Mouse (Mus musculus) forebrain, embryonic 16.5 days (tissue): ENCODE data around the gene Fam227b. TPM values are rescaled to one million over a fixed set of nuclear protein-coding genes. Genes with fewer than 3 reads are reported as not detected.

Experiments
- ATAC-seq: fragments of 200-750 bp; cut with Nextera tagmentation; 2 replicates; pipeline ENCODE4 v1.8.0; 2017; ENCODE audit warnings: mild to moderate bottlenecking, moderate library complexity
- H3K27ac ChIP-seq: fragments of 300-500 bp; sonication (generic); 2 replicates; pipeline ENCODE4 v1.5.1; 2014; ENCODE audit warnings: low read length, control low read depth
- H3K27me3 ChIP-seq: fragments of 300-500 bp; sonication (generic); replicated peaks from 2 replicates; pipeline ENCODE4 v1.6.1; 2014; ENCODE audit warnings: low read length; ENCODE audit not compliant: control insufficient read depth, insufficient read depth
- H3K36me3 ChIP-seq: fragments of 300-500 bp; sonication (generic); 2 replicates; pipeline ENCODE4 v1.6.1; 2014; ENCODE audit not compliant: control insufficient read depth, insufficient read depth
- H3K4me1 ChIP-seq: fragments of 300-500 bp; sonication (generic); replicated peaks from 2 replicates; pipeline ENCODE4 v1.6.1; 2014; ENCODE audit warnings: low read length; ENCODE audit not compliant: control insufficient read depth, insufficient read depth
- H3K4me2 ChIP-seq: fragments of 300-500 bp; sonication (generic); 2 replicates; pipeline ENCODE4 v1.6.1; 2014; ENCODE audit warnings: mild to moderate bottlenecking, low read length, control low read depth
- H3K4me3 ChIP-seq: fragments of 300-500 bp; sonication (generic); replicated peaks from 2 replicates; pipeline ENCODE4 v1.5.1; 2014; ENCODE audit warnings: mild to moderate bottlenecking, low read length, control low read depth
- H3K9ac ChIP-seq: fragments of 300-500 bp; sonication (generic); replicated peaks from 2 replicates; pipeline ENCODE4 v1.6.1; 2014; ENCODE audit warnings: low read depth, low read length, control low read depth
- H3K9me3 ChIP-seq: fragments of 300-500 bp; sonication (generic); 2 replicates; pipeline ENCODE4 v1.6.1; 2016; ENCODE audit warnings: low read length; ENCODE audit not compliant: control insufficient read depth
- WGBS: fragments of 180-500 bp; shearing (Covaris S2); extraction: QIAGEN DNeasy Blood & Tissue Kit; methylation state at CpG from one replicate; pipeline ENCODE4 v1.1.7; 2014; 5-methylcytosine and 5-hydroxymethylcytosine counted together
- polyA plus RNA-seq: library from polyadenylated mRNA; unstranded; fragments of >200 nt; fragmentation: Nextera tagmentation; extraction: Ambion mirVana; gene quantifications from 2 replicates; pipeline ENCODE4 v1.2.1, GENCODE M21; 2015

The Fam227b gene
- polyA plus RNA-seq, 1 experiment from 2014 or later: not detected

- Histone ChIP-seq H3K9me3 (no peaks in the 10 kb centered on the region), H3K9ac (no peak overlapping the region), H3K4me2 (no peak overlapping the region), H3K27me3 (no peaks in the 10 kb centered on the region), H3K4me3 (no peak overlapping the region), H3K27ac (no peak overlapping the region), H3K36me3 (no peaks in the 10 kb centered on the region), H3K4me1 (0 out of 2 replicates have a peak, but pooled peaks cover 4% of the 10 kb centered on the region)
- 58% methylated on average over 8 of the region's 8 CpGs for WGBS
- ATAC-seq: no peak
Observed at GRCm38 (mm10) chr2:126031186-126031900, 120.5 kb downstream of the Fam227b start.

- H3K27ac ChIP-seq: no peak overlapping the region
Observed at GRCm38 (mm10) chr2:126015763-126016473, 135.9 kb downstream of the Fam227b start.

GRCm38 (mm10) chr2:126014989-126015710, 136.7 kb downstream of the Fam227b start:
- no peak overlapping the region for H3K27ac ChIP-seq
- H3K27me3 ChIP-seq: no peaks in the 10 kb centered on the region
- ATAC-seq: peak; percentile 79
- no peaks in the 10 kb centered on the region for H3K9me3 ChIP-seq
- H3K4me3 ChIP-seq: no peak overlapping the region
- H3K4me1 ChIP-seq: no peaks in the 10 kb centered on the region
- H3K36me3 ChIP-seq: no peaks in the 10 kb centered on the region
- 13% methylated on average over 12 of the region's 12 CpGs for WGBS
- no peak overlapping the region for H3K9ac ChIP-seq
- H3K4me2 ChIP-seq: no peak overlapping the region

More at GRCm38 (mm10) chr2:126015763-126016473, 135.9 kb downstream of the Fam227b start:
- Histone ChIP-seq H3K4me3 (no peak overlapping the region), H3K9ac (no peak overlapping the region), H3K4me1 (no peaks in the 10 kb centered on the region), H3K9me3 (no peaks in the 10 kb centered on the region), H3K4me2 (no peak overlapping the region), H3K27me3 (no peaks in the 10 kb centered on the region), H3K36me3 (no peaks in the 10 kb centered on the region)
- WGBS: 1% methylated on average over 3 of the region's 3 CpGs
- peak; percentile 86 for ATAC-seq

GRCm38 (mm10) chr2:126006742-126007141, 145.1 kb downstream of the Fam227b start:
- 86% methylated on average over 2 of the region's 2 CpGs for WGBS
- no peaks in the 10 kb centered on the region for H3K4me1 ChIP-seq
- H3K27me3 ChIP-seq: no peaks in the 10 kb centered on the region
- no peak for ATAC-seq
- H3K36me3 ChIP-seq: no peaks in the 10 kb centered on the region
- no peak overlapping the region for H3K27ac ChIP-seq
- H3K9ac ChIP-seq: no peak overlapping the region
- no peak overlapping the region for H3K4me3 ChIP-seq
- no peak overlapping the region for H3K4me2 ChIP-seq
- H3K9me3 ChIP-seq: no peaks in the 10 kb centered on the region

- WGBS: 45% methylated on average over 3 of the region's 3 CpGs
- peak; percentile 75 for ATAC-seq
Observed at GRCm38 (mm10) chr2:126006088-126006487, 145.7 kb downstream of the Fam227b start.

GRCm38 (mm10) chr2:126002291-126002690, 149.5 kb downstream of the Fam227b start:
- Histone ChIP-seq H3K27ac (no peak overlapping the region), H3K9me3 (no peaks in the 10 kb centered on the region), H3K4me3 (no peak overlapping the region), H3K4me2 (no peak overlapping the region), H3K9ac (no peak overlapping the region), H3K27me3 (no peaks in the 10 kb centered on the region), H3K4me1 (no peaks in the 10 kb centered on the region), H3K36me3 (no peaks in the 10 kb centered on the region)
- ATAC-seq: no peak
- 77% methylated on average over 5 of the region's 5 CpGs for WGBS

More at GRCm38 (mm10) chr2:126006088-126006487, 145.7 kb downstream of the Fam227b start:
- H3K27ac ChIP-seq: no peak overlapping the region
- no peaks in the 10 kb centered on the region for H3K36me3 ChIP-seq
- no peak overlapping the region for H3K4me2 ChIP-seq
- H3K4me1 ChIP-seq: no peaks in the 10 kb centered on the region
- no peak overlapping the region for H3K4me3 ChIP-seq
- H3K9ac ChIP-seq: no peak overlapping the region
- no peaks in the 10 kb centered on the region for H3K27me3 ChIP-seq
- H3K9me3 ChIP-seq: no peaks in the 10 kb centered on the region

GRCm38 (mm10) chr2:125975808-125976345, 175.9 kb downstream of the Fam227b start:
- H3K27me3 ChIP-seq: no peaks in the 10 kb centered on the region
- no peak overlapping the region for H3K4me2 ChIP-seq
- no peaks in the 10 kb centered on the region for H3K9me3 ChIP-seq
- no peak for ATAC-seq
- no peaks in the 10 kb centered on the region for H3K4me1 ChIP-seq
- no peak overlapping the region for H3K4me3 ChIP-seq
- H3K9ac ChIP-seq: no peak overlapping the region
- no peaks in the 10 kb centered on the region for H3K36me3 ChIP-seq
- no peak overlapping the region for H3K27ac ChIP-seq
- 47% methylated on average over 5 of the region's 5 CpGs for WGBS

GRCm38 (mm10) chr2:125975206-125975605, 176.6 kb downstream of the Fam227b start:
- H3K27ac ChIP-seq: no peak overlapping the region
- no peak for ATAC-seq
- no peaks in the 10 kb centered on the region for H3K36me3 ChIP-seq
- no peaks in the 10 kb centered on the region for H3K9me3 ChIP-seq
- H3K4me3 ChIP-seq: no peak overlapping the region
- no peaks in the 10 kb centered on the region for H3K27me3 ChIP-seq
- no peaks in the 10 kb centered on the region for H3K4me1 ChIP-seq
- no peak overlapping the region for H3K9ac ChIP-seq
- H3K4me2 ChIP-seq: no peak overlapping the region
- WGBS: 95% methylated on average over 10 of the region's 10 CpGs

- H3K27me3 ChIP-seq: no peaks in the 10 kb centered on the region
- H3K4me3 ChIP-seq: no peak overlapping the region
- no peak overlapping the region for H3K9ac ChIP-seq
- no peak overlapping the region for H3K27ac ChIP-seq
- H3K9me3 ChIP-seq: no peaks in the 10 kb centered on the region
- H3K4me2 ChIP-seq: no peak overlapping the region
- no peaks in the 10 kb centered on the region for H3K36me3 ChIP-seq
- ATAC-seq: no peak
- H3K4me1 ChIP-seq: no peaks in the 10 kb centered on the region
- 85% methylated on average over 6 of the region's 6 CpGs for WGBS
Observed at GRCm38 (mm10) chr2:125973207-125973606, 178.6 kb downstream of the Fam227b start.
